Mouse (Mus musculus) bone marrow, adult 2 months (tissue): Measurements from ENCODE around the gene Gm47995. TPM values are rescaled to one million over a fixed set of nuclear protein-coding genes. Genes with fewer than 3 reads are reported as not detected.
"Not testable (repeated sequence)": the region's sequence is repeated elsewhere in the genome, so short reads cannot be mapped to it uniquely, and the experiment has no call there.

ENCODE experiments used
- H3K27ac ChIP-seq: fragments of 200-500 bp; 2 replicates; pipeline ENCODE4 v1.5.1; 2012; ENCODE audit warnings: low read depth, mild to moderate bottlenecking, control low read depth, inconsistent platforms, low read length; ENCODE audit not compliant: control insufficient read depth, poor library complexity, insufficient read depth
- H3K4me1 ChIP-seq: fragments of 200-500 bp; 2 replicates; pipeline ENCODE4 v1.6.1; 2011; ENCODE audit warnings: low read length; ENCODE audit not compliant: control insufficient read depth, insufficient read depth
- H3K4me3 ChIP-seq: fragments of 200-500 bp; replicated peaks from 2 replicates; pipeline ENCODE3; 2011; ENCODE audit warnings: mild to moderate bottlenecking, low read depth, low read length, control low read depth; ENCODE audit not compliant: control insufficient read depth
- CTCF ChIP-seq: fragments of 200-500 bp; IDR thresholded peaks from 2 replicates; pipeline ENCODE4 v1.5.1; 2011; ENCODE audit warnings: low read length, control low read depth; ENCODE audit not compliant: control insufficient read depth, insufficient read depth
- POLR2A ChIP-seq: fragments of 200-500 bp; IDR thresholded peaks from 2 replicates; pipeline ENCODE4 v1.6.1; 2011; ENCODE audit warnings: low read depth, mild to moderate bottlenecking, control low read depth, low read length, borderline replicate concordance; ENCODE audit not compliant: control insufficient read depth
- WGBS: fragments of 180-500 bp; shearing (Covaris S2); methylation state at CpG from one replicate; pipeline ENCODE4 v1.1.7; 2018; 5-methylcytosine and 5-hydroxymethylcytosine counted together
- polyA plus RNA-seq: library from polyadenylated mRNA; stranded (reverse); fragments of >200 nt; gene quantifications from 2 replicates; pipeline ENCODE4 v1.2.4, GENCODE M21; 2011; ENCODE audit warnings: low replicate concordance; ENCODE audit not compliant: missing spikeins, insufficient read depth, insufficient read length

Gene Gm47995
- polyA plus RNA-seq, 1 experiment, result not detected

DNA sequence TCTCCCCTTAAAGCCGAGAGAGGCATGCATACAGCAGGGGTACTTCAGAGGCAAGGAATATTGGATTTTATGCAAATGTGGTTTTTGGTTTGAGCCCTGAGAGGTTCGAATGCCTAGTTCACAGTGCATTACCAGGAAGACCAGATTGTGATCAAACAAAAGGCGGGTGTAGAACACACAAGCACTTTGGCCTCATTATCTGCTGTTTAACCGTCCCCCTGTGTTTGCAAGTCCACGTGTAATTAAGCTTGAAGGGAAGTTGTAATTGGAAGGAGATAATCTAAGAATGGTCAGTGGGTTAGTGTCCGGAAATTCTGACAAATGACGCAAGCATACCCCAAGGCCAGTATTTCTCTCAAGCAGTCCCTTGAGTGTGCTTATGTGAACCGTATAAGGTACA, 32.2 kb upstream of the Gm47995 start:
- Histone ChIP-seq H3K4me3 (no peak overlapping the region), H3K4me1 (no peaks in the 10 kb centered on the region), H3K27ac (no peak overlapping the region)
- WGBS, result 55% methylated on average over 8 of the region's 8 CpGs
- no peak for TF ChIP-seq CTCF
- TF ChIP-seq POLR2A, result no peak

DNA sequence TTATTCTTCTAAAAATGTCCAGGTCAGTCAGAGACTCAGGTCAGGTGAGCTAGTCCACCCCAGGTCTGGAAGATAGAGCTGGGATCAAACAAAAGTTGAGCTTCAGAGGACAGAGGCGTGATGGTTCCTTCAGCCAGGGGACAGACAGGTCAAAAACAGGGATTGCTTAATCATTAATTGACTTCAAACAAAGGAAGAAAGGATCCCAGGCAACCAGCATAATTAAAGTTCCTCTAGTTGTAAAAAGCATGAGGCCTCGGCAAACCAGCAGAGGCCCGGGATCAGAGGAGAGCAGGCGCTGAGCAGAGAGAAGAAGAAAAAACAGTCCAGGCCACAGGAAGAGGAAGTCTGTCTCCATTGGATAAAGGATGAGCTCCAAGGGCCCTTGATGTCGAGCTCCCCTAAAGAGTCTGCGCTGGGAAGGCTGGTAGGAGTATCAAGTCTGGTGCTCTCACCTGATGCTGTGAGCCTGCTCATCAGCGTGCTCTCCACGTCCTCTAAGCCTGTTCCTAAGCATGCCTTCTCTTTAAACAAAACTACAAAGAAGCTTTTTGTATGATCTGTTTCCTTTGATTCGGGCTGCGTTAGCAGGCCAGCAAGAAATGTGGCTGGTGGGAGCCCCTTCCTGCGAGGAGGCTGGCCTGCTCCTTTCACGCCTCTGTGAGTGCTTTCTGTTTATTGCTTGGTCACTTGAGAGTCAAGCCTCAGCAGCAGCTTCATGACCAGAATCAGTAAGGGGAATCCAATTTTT, 30.8 kb upstream of the Gm47995 start:
- Histone ChIP-seq H3K4me3 (no peak overlapping the region), H3K4me1 (no peaks in the 10 kb centered on the region), H3K27ac (no peak overlapping the region)
- WGBS, result 60% methylated on average over 12 of the region's 12 CpGs
- no peak for TF ChIP-seq POLR2A
- TF ChIP-seq CTCF, result no peak

DNA sequence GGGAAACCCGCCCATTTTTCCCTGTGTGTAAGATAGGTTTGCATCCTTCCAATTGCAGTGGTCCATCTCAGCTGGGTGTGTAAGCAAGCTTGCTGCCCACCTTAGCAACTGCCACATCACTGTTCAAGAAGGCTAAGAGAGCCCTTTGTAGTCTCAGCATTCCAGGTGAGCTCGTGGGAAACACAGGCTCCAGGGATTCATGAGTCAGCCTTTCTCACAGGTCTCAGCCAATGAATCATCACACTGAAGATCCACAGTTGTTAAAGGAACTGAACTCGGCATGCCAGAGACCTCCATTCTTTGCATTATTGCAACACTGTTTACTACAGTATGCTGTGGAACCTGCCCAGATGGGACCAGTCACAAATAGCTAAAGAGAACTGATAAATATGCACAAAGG, 29.6 kb upstream of the Gm47995 start:
- 67% methylated on average over 3 of the region's 3 CpGs for WGBS
- Histone ChIP-seq H3K27ac (no peak overlapping the region), H3K4me3 (no peak overlapping the region), H3K4me1 (no peaks in the 10 kb centered on the region)
- TF ChIP-seq CTCF (no peak), POLR2A (no peak)

DNA sequence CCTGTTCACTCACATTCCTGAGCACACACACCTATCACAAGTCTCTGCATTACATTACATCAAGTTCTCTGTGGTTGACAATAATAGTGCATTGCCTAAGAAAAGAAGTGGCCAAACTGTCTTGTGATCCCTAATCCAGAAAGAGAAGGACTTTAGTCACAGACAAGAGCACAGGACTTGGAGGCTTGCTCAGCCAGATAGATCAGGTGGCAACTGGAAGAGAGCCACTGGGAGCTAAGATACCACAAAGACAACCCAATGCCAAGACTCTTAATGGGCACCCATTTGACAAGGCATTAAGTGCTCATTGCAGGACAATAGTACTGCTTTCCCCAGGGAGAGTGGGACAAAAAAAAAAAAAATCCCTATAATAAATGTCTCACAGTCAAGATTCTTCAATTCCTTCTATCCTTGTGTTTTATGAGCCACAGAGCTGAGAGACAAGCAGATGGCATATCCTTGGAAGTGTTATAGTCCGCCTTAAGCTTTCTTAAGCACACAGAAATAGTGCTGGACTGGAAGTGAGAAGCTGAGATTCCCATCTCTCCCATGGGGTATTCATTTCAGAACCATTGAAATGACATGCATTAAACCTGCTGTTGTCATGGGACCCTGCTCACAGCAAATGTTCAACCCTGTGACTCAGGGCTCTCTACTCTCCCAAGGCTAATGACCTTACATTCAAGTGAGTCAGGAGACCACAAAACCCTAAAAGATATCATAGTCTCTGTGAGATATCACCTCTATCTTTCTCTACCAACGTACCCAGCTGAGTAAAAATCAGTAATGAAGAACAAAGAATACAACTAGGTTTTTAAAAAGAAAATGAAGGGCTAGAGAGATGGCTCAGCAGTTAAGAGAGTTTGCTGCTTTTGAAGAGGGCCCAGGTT, 26.4 kb upstream of the Gm47995 start:
- H3K27ac ChIP-seq, result no peak overlapping the region
- 64% methylated on average over 2 of the region's 2 CpGs for WGBS
- no peaks in the 10 kb centered on the region for H3K4me1 ChIP-seq
- no peak overlapping the region for H3K4me3 ChIP-seq
- no peak for TF ChIP-seq POLR2A
- no peak for TF ChIP-seq CTCF

DNA sequence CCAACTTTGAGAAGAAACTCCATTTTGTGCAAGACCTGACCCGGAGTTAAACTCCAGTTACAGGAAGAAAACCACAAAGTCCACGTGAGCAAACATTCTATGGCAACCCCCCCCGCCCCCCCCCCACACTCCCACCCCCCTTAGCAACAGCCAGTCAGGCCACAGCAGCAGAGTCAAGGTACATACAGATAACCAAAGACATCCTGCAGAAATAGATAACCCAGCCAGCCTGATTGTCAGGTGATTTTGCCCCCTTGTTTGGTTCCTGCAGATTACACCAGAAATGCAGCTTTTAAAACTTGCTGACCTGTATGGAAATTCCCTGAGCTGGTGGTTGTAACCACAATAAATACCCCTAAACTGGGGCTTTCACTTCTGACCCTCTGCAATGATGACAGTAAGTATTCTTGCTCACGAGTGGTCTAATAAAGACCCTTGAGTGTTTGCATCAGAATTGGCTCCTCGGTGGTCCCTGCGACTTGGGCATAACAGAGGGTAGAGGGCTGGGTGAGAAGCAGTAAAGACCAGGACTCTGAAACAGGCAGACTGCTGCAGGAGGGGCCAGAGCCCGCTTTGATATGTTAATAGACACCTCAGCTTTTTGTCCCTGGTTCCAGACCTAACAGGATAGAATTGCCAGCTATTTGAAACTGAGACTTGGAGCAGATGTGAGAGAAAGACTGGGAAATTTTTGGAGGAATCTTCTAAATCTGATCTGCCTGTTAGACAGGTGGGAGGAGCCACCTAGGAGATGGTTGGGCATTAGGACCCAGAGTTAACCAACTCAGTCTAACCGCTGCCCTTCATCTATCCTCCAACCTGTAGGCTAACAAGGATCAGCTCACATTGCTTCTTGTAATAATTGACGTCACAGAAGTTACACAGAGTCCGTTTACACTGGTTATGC, 21.0 kb upstream of the Gm47995 start:
- no peaks in the 10 kb centered on the region; the same call in 1 of the 2 replicates for H3K4me1 ChIP-seq

DNA sequence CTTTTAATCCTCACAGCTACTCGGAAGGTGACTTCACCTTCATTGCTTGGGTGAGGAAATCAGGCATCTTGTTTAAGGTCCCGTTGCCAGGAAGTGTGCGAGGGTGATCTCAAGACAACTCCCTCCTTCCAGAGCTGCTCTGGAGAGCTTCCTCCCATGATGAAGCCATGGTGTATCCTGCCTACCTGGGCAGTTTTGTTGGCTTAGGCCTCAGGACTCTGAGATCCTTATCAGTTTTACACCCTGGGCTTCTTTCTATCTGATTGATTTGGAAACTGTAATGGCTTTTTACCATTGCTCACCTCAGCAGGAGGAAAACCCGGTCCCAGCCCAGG, 20.3 kb upstream of the Gm47995 start:
- no peak overlapping the region; the same call in 1 of the 2 replicates for H3K27ac ChIP-seq
- H3K4me1 ChIP-seq, result no peaks in the 10 kb centered on the region; the same call in 1 of the 2 replicates
- peak overlapping the region; percentile 42 for H3K4me3 ChIP-seq
- WGBS, result 22% methylated on average over 4 of the region's 4 CpGs
- TF ChIP-seq CTCF, result no peak
- TF ChIP-seq POLR2A, result no peak

More for the DNA sequence above, 21.0 kb upstream of the Gm47995 start:
- 13% methylated on average over 10 of the region's 10 CpGs for WGBS
- no peak for TF ChIP-seq POLR2A
- no peak for TF ChIP-seq CTCF
- H3K4me3 ChIP-seq, result no peak overlapping the region
- H3K27ac ChIP-seq, result no peak overlapping the region

DNA sequence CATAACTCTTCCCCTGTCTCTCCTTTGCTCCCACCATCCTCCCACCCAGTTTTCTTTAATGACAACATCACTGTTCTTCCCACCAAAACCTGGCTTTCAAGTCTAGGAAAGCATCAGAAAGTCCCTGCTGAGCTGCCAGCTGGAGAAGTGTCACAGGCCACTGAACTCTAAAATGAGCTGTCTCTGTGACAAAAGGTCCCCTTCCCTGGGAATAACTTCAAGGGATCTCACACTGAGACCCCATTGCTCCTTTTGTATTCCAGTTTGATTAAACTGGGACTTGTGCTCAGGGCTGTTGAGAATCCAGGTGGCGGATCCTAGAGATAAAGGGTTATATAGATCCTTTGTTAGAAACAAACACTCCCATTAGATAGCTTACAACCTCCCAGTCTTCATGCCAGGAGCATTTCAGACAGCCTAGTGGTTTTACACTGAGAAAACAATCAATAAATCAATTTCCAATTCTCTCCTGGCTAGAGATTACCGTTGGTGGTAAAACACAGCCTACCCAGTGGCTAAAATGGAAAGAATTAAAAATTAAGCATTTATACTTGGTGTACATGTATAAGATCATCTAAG, 19.7 kb upstream of the Gm47995 start:
- no peak overlapping the region for H3K27ac ChIP-seq
- TF ChIP-seq POLR2A (no peak), CTCF (no peak)
- H3K4me3 ChIP-seq, result no peak overlapping the region
- no peaks in the 10 kb centered on the region; the same call in 1 of the 2 replicates for H3K4me1 ChIP-seq
- WGBS, result 89% methylated on average over 2 of the region's 2 CpGs

DNA sequence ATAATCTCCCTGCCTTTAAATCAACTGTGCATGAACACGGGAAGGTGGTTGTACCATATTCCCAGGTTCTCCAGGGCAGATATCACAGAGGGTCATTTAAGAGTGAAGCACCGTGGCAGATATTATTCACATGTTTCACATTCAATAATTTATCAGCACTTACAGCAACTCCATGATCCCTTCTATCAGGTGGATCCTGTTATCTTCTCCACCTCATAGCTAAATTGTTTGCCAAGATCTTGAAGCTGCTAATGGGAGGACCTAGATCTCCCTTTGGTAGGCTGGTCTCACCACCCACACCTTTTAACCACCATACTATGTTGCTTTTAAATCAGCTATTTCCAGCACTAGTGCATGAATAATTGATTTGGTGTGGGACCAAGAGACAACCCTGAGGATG, 18.1 kb upstream of the Gm47995 start:
- no peaks in the 10 kb centered on the region; the same call in 1 of the 2 replicates for H3K4me1 ChIP-seq
- no peak overlapping the region for H3K4me3 ChIP-seq
- H3K27ac ChIP-seq, result no peak overlapping the region
- TF ChIP-seq CTCF, result no peak
- TF ChIP-seq POLR2A, result no peak
- WGBS, result 56% methylated on average over 2 of the region's 2 CpGs

DNA sequence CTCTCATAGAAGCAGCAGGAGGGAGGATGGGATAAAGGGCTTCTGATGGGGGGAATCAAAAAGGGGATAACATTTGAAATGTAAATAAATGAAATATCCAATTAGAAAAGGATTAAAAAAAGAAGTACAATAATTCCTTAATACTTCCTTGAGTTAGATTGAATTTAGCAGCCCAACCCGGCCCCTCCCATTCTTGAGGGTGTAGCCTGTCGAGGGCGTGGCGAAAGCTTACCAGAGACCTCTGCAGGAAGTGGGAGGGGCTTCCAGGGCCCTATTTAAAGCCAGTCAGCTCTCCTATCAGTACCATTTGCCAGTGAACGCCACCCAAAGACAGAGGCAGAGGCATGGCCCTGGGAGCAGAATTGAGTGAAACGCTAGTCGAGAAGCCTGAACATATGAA, 16.0 kb upstream of the Gm47995 start, which contains the start of gene Gm47985:
TSS of gene Gm47985 (plus strand) at position 272 of the 400 bp plus-strand sequence.
- no CpG with 5 or more reads among the region's 7 CpGs for whole genome bisulfite sequencing
- not testable (repeated sequence) for H3K4me1 ChIP-seq, H3K27ac ChIP-seq, H3K4me3 ChIP-seq

DNA sequence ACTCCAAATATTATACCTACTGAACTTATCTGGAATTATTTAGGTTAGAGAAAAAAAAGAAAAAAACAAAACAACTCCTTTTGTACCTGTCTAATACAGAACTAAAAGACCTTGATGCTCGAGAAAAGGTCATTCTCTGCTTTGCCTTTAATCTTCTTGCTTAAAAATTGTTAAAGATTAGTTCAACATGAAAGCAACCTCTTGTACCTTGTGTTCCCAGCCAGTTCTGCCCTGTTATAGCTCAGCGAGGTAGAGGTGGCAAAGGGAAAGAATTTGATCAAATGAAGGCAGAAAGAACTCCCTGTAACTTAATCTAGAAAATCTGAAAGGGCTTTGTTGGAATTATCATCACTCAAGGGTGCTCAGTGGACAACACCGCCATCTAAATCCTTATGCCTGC, 12.1 kb upstream of the Gm47995 start:
- H3K4me3 ChIP-seq, H3K27ac ChIP-seq, H3K4me1 ChIP-seq: not testable (repeated sequence)
- 79% methylated on average over 3 of the region's 3 CpGs for WGBS

DNA sequence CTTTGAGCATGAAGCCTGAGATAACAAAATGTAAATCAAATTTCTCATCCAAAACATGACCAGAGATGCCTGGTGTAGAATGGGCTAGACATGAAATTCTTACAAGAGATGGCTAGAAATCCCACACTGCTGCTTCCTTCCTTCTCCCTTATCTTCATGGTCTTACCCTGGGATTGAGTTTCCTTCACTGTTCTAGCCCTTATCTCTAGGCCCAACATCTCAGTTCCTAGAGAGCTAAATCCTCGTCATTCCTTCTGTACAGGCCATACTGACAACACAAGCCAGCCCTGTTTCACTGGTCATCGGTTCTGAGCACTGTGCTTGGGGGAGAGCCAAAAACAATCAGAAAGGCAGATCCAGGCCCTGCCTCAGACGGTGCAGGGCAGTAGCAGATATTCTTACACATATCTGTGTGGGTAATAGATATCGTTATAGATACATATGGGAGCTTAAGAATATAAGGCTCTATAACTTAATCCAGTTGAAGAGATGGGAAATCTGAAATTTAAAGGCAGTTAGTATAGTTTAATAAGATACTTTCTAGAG, 11.3 kb upstream of the Gm47995 start:
- H3K27ac ChIP-seq, H3K4me1 ChIP-seq, H3K4me3 ChIP-seq: not testable (repeated sequence)
- 79% methylated on average over 4 of the region's 4 CpGs for WGBS
